Mouse (Mus musculus) heart, postnatal 0 days (tissue): ENCODE data around the gene Med13.

ENCODE experiments used
- CTCF ChIP-seq: IDR thresholded peaks from 2 replicates; pipeline ENCODE4 v1.5.1; 2016; ENCODE audit warnings: antibody characterized with exemption, control low read depth, low read depth
- EP300 ChIP-seq: IDR thresholded peaks from 2 replicates; pipeline ENCODE4 v1.6.1; 2016; ENCODE audit warnings: antibody characterized with exemption, low read depth

DNA sequence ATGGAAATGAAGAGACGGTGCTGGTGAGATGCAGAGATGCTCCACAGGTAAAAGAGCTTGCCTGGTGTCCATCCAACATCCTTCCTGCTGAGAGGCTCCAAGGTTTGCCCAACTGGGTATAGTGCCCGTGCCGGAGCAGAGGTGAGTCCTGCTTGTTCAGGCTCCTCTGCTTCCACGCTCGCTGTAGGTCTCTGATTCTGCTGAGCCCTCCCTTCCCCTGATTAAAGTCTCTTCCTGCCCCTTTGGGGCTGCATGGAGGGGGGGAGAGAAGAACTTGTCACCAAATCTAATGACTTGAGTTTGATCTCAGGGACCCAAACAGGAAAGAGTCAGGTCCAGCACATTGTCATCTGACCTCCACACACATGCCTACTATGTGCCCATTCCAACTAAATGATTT lies 12.5 kb upstream of the Med13 start:
- TF ChIP-seq CTCF (no peak), EP300 (no peak)
